Mouse (Mus musculus) liver, postnatal 0 days (tissue): ENCODE measurements at regions not wholly inside any gene's neighbourhood (a gene's known extent, or its start where the extent isn't known, plus 50 kb on each side); places are given as distances from the start of the nearest gene placed in this dataset.

Experiments
- CTCF ChIP-seq: sonication (generic); IDR thresholded peaks from 2 replicates; pipeline ENCODE4 v1.5.1; 2016; ENCODE audit warnings: antibody characterized with exemption, low read depth
- EP300 ChIP-seq: IDR thresholded peaks from 2 replicates; pipeline ENCODE4 v1.6.1; 2016; ENCODE audit warnings: antibody characterized with exemption, low read depth, mild to moderate bottlenecking

DNA sequence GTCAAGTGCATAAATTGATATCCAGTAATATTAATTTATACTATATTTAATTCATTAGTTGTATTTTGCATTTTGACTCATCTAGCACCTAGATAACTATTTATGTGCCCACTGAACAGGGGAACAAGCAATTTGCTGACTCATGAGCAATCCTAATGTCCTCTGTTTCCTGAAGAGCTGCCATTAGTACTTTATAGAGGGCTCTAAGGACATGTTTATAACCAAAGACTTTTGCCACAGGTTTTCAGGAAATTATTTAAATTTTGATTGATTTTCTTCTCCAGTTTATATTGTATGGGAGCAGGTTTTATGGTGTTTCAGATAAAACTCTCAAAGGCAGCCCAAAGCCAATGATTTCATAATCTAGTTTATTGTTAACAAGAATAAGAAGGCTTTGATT is 1018.4 kb downstream of the Car8 start:
- TF ChIP-seq CTCF (no peak), EP300 (no peak)
